Mouse (Mus musculus) thymus, postnatal 0 days (tissue): ENCODE measurements at regions not wholly inside any gene's neighbourhood (a gene's known extent, or its start where the extent isn't known, plus 50 kb on each side); places are given as distances from the start of the nearest gene placed in this dataset.

ENCODE experiments used
- DNase-seq: peaks from one replicate; pipeline ENCODE4 v3.0.0-alpha.2; 2015; ENCODE audit warnings: low spot score

DNA sequence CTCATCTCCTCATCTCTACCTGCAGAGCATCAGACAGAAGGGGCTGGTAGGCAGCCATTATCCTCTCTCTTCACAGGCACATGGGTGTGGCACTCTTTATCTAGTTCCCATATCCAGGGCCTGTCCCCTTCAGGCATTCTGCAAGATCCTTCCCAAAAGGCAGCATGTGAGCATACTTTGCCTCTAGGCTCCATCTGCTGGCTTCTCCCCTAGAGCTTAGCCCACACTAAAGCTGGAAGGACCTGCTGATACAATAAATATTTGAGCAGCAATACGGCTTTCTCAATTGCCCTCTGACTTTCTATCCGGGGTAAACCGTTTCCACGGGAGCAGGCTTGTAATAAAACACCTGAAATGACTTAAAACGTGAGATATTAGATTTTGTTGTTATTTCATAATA lies 78.4 kb upstream of the Mon1b start:
- DNase-seq, result no peak

DNA sequence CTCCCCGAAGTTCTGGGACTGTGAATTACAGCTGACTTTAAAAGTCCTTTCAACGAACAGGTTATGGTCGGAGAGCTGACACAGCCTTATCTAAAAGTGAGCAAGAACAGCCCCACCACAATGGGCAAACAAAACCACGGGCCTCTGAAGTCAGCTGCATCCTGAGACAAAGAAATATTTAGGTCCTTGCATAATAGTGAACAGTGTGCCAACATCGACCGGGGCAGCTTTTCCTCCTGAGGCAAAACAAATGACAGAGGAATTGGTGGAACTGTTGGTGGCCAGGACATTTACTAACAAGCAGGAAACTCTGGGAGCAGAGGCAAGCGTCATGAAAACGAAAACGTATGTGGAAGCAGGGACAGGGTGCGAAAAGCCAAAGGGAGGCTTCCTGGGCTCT lies 54.3 kb upstream of the Mon1b start:
- DNase-seq, result no peak

DNA sequence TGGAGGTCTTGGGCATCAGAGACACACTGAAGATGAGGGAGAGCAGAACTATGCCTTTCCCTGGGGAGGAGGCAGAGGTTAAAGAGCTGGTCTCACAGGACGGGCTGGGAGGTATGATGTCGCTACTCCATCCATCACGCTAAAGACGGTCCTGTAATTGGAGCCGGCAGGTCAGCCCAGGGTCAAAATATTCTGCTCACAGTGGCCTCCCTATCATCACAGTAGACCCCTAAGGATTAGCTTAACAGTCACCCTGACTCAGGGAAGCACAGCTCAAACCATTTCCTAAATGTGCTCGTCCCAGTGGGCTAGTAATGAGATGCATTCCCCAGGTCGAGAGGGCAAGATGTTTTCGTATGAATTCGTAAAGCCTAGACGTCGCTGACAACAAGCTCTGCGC lies 53.7 kb upstream of the Mon1b start:
- DNase-seq, result no peak

DNA sequence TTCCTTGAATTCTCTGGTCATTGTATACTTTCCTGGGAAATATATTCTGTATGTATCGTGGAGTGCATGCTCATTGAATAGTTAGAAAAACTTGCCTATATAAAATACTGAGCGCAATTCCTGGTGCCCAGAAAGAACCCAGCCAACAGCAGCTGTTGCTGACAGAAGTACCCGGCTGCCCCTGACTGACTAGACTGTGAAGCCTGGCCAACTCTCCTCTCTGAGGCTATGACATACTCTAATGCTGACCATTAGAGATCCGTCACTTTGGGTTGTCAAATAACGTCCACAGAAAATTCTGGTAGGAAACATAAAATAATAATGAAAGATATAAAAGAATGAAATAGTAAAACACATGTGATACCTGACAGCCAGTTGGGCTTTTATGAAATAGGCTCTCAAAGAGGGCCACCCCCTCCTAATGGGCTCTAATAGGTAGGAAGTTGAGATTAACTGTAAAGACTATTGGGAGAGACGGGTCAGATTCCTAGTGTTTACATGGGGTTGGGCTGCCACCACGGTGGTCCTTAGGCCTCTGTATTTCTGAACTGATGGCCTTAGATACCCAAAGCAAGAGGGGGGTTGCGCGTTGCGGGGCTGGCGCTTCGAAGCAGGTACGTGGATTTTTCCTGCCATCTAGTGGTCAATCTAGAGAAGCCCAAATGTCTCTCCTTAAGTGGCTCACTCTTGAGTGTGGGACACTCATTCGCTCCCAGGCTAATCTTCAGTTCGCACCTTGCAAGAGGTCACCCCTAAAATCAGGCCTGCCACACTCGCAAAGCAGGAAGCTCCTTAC lies 53.0 kb upstream of the Mon1b start:
- peak; percentile 2 for DNase-seq

DNA sequence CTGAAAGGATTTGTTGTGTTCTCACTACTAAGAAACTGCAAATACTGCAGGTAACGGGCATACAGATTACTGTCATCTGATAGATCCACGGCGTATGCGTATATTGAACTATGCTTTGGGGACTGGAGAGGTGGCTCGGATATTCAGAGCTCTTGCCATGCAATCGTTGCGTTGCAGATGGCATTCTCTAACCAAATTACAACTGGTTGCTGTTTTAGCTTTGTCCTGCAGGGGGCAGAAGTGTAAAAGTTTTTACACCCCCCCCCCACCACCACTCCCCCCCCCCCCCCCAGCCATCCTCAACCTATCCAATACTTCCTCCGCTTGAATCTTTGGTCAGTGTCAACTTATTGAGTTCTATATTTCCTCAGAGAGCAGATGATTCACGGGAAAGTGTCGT lies 51.6 kb upstream of the Mon1b start:
- no peak for DNase-seq
